Mouse (Mus musculus): ENCODE measurements around the gene Gcc2. TPM values are rescaled to one million over a fixed set of nuclear protein-coding genes. Genes with fewer than 3 reads are reported as not detected.
"Not testable (repeated sequence)": the region's sequence is repeated elsewhere in the genome, so short reads cannot be mapped to it uniquely, and the experiment has no call there.

The Gcc2 gene
- total RNA-seq, 2 experiments from 2014 or later = 65.6 to 69.0 TPM

DNA sequence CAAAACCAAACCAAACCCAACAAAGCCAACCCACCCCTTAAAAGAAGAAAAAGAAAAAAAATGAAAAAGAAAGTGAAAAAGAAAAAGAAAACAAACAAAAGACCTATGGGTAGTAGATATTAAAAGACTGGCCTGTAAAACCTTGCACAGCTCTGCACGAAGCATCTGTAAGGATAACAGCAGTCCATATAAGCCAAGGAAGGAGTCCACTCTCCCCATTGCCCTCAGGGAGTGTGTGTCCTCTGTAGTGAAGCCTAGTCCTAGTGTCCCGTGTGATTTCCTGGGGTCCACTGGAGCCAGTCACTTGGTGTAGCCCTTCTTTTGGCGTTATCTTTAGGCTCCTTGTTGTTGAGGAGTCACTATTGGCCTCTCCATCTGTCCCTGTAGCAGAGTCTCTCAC lies 25.3 kb upstream of the Gcc2 start:
- DNase-seq (ENCODE audit: extremely low spot score in 1 of 2, low spot score in 2 of 2); intact Hi-C loops (cut with DNase I): not testable (repeated sequence)

DNA sequence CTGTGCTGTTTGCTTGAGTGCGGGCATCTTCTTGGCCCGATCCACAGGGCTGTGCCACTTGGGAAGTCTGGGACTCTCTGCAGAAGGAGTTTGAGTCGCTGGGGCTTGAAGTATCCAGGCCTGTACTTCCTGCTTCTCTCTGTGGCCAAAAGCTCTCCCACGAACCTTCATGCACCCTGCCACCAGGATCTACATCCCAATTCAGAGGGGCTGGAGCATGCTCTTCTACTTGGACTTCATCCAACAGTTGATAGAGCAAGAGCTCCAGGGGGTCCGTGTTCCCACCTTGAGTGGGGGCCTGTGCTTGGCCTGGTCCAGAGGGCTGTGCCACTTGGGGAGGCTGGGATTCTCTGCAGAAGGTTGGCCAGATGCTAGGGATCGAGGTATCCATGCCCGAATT lies 24.2 kb upstream of the Gcc2 start:
- DNase-seq (ENCODE audit: extremely low spot score in 1 of 2, low spot score in 2 of 2) = peak in 1 of 2 experiments; percentile 69
- intact Hi-C loops (cut with DNase I) = not testable (repeated sequence)

DNA sequence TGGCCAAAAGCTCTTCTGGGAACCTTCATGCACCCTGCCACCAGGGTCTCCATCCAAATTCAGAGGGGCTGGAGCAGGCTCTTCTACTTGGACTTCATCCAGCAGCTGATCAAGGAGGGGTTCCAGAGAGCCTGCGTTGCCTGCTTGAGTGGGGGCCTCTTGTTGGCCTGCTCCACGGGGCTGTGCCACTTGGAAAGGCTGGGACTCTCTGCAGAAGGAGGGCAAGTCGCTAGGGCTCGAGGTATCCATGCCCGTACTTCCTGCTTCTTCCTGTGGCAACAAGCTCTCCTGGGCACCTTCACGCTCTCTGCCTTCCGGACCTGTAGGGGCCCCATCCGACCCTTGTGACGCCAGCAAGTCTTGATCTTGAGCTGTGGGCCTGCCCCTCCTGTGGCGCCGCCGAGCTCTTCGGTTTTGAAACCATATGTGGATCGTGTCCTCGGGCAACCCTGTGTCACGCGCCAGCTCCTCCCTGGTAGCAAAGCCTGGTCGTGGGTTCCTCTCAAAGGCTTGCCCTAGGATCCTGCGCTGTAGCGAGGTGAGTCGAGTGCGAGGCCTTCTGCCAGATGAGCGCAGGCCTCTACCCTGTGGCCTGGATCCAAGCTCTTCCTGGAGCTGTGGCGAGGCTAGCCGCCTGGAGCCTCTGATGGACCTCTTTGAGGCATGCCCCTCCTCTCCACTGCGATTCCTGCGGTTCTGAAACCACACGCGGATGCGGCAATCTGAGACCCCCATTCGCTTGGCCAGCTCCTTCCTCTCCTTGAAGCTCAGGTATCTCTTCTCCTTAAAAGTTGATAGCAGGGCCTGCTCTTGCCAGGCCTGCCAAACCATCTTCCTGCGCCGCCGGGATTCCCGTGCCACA lies 23.3 kb upstream of the Gcc2 start:
- intact Hi-C loops (cut with DNase I) = not testable (repeated sequence)
- DNase-seq (ENCODE audit: extremely low spot score in 1 of 2, low spot score in 2 of 2) = peak; percentile 68 to 93

DNA sequence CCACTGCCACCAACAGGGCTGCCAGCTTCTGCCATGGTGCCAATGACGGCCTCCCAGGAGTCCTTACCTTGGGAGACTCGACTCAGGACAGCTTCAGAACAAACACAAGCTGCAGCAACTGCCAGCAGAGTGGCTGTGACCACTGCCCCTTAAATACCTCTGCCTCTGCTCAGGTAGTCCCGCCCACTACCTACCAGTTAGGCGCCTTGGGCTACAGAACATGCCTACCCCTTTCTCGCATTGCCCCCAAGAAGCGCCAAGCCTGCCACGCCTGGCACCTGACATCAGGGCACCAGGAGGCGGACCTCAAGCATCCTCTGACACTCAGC lies 22.7 kb upstream of the Gcc2 start, which contains the start of gene Duxf3:
TSS of gene Duxf3 (minus strand) at position 35 of the 329 bp plus-strand sequence.
- DNase-seq (ENCODE audit: extremely low spot score in 1 of 2, low spot score in 2 of 2) = peak in 1 of 2 experiments; percentile 54
- intact Hi-C loops (cut with DNase I) = not testable (repeated sequence)

DNA sequence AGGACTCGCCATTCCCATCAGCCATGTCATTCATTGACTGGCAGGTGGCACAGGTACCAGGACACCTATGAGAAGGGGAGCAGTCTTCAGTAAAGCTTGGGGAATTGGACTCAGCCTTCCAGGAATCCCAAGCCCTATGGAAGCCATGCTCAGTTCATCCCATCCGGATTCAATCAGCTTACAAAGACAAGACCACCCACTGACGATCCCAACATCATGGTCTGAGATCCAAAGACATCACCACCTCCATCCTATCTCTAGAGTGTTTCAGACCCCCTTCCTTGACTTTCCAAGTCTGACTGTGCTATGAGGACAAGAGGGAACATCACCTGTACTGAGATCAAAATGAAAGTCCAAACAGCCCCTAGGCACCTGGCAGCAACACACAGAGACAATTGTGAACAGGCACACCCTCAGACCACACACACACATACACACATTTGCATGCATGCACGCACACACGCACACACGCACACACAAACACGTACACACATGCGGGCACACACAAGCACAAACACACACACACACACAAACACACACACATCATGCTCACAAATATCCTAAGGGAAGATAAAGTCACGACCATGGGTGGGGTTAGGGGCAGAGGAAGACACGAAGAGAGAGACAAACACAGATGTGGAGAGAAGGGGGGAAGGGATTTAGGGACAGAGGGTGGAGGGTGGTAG lies 22.1 kb upstream of the Gcc2 start:
- DNase-seq (ENCODE audit: extremely low spot score in 1 of 2, low spot score in 2 of 2); intact Hi-C loops (cut with DNase I): not testable (repeated sequence)

DNA sequence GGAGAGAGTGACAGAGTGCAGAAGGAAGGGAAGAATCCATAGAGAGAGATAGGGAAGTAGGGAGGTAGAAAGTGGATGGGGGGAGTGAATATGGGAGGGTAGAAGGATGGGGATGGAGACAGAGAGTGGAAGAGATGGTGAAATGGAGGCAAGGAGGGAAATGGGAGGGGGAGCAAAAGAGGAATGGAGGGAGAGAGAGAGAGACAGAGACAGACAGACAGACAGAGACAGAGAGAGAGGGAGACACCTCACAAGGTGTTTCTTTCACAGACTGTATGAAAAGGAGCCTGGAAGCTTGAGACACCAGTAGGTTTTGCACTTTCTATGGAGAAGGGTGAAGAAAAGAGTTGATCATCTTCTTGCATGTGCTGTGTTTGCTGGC lies 21.6 kb upstream of the Gcc2 start:
- intact Hi-C loops (cut with DNase I); DNase-seq (ENCODE audit: extremely low spot score in 1 of 2, low spot score in 2 of 2): not testable (repeated sequence)

DNA sequence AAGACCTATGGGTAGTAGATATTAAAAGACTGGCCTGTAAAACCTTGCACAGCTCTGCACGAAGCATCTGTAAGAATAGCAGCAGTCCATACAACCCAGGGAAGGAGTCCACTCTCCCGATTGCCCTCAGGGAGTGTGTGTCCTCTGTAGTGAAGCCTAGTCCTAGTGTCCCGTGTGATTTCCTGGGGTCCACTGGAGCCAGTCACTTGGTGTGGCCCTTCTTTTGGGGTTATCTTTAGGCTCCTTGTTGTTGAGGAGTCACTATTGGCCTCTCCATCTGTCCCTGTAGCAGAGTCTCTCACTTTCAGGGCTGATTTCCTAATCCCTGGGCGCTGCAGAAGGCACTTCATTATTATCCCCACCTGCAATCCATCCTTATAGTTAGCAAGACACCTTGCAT lies 20.3 kb upstream of the Gcc2 start:
- not testable (repeated sequence) for DNase-seq (ENCODE audit: extremely low spot score in 1 of 2, low spot score in 2 of 2)

DNA sequence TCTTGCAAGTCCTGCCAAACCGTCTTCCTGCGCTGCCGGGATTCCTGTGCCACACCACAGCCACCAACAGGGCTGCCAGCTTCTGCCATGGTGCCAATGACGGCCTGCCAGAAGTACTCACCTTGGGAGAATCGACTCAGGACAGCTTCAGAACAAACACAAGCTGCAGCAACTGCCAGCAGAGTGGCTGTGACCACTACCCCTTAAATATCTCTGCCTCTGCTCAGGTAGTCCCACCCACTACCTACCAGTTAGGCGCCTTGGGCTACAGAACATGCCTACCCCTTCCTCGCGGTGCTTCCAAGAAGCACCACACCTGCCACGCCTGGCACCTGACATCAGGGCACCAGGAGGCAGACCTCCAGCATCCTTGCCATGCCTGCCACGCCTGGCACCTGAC lies 18.7 kb upstream of the Gcc2 start, which contains the start of gene Gm4981:
TSS of gene Gm4981 (minus strand) at position 89 of the 400 bp plus-strand sequence.
- intact Hi-C loops (cut with DNase I) = no loop called here
- no peak for DNase-seq (ENCODE audit: extremely low spot score in 1 of 2, low spot score in 2 of 2)

More for the DNA sequence above, 20.3 kb upstream of the Gcc2 start:
- intact Hi-C loops (cut with DNase I) = not testable (repeated sequence)

DNA sequence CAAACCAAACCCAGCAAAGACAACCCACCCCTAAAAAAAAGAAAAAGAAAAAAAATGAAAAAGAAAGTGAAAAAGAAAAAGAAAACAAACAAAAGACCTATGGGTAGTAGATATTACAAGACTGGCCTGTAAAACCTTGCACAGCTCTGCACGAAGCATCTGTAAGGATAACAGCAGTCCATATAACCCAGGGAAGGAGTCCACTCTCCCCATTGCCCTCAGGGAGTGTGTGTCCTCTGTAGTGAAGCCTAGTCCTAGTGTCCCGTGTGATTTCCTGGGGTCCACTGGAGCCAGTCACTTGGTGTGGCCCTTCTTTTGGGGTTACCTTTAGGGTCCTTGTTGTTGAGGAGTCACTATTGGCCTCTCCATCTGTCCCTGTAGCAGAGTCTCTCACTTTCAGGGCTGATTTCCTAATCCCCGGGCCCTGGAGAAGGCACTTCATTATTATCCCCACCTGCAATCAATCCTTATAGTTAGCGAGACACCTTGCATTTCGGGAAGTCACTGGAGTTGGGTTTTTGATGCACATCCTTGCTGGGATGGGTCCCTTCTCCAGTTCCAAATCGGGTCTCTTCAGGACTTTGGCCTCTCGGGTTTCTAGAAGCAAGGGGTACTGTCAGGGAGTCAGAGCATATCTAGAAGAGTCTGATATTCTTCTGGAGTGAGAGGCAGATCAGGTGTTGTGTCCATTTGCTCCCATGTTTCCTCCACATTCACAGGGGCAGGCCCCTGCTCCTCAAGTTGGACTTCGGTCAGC lies 16.1 kb upstream of the Gcc2 start:
- intact Hi-C loops (cut with DNase I) = not testable (repeated sequence)
- DNase-seq (ENCODE audit: extremely low spot score in 1 of 2, low spot score in 2 of 2) = peak in 1 of 2 experiments; percentile 67

DNA sequence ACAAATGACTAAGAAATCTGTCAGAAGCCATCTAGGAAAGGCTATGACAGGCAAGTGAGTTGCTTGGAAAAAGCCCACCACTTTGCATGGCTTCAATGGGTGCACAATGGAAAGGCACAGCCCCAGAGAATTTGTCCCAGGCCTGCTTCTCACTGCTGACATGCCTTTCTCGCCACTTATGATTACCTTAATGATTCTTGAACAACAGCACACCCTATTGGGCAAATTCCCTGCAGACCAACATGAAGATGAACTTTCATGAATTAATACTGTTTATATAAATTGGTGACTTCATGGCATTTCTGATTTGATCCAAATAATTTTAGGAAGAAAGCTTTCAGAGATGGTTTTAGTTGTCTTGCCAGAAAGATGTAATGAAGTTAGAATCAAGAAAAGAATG lies 5.8 kb upstream of the Gcc2 start:
- intact Hi-C loops (cut with DNase I) = no loop called here
- DNase-seq (ENCODE audit: extremely low spot score in 1 of 2, low spot score in 2 of 2) = no peak

DNA sequence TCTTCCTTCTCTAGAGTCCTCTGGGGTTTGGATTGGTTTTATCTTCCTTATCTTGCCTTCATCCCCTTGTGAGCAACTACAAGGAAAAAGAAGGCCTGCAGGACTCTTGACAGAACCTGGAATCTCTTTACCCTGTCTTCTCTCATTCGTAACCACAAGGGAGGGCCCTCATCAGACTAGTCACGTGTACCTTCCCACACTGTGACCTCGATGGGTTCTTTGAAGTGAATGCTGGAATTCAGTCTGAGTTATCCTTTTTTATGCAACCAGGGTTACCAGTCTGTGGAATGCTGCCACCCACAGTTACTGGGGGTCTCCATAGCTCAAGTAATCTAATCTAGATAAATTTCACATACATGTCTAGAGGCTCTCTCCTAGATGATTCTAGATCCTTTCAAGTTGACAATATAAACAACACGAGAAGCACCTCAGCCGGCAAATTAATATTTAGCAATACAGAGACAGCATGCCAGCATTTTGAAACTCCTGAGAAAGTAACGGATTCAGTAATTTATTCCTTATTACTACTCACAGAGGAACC lies 592 bp upstream of the Gcc2 start:
- no peak for DNase-seq (ENCODE audit: extremely low spot score in 1 of 2, low spot score in 2 of 2)
- intact Hi-C loops (cut with DNase I) = no loop called here

DNA sequence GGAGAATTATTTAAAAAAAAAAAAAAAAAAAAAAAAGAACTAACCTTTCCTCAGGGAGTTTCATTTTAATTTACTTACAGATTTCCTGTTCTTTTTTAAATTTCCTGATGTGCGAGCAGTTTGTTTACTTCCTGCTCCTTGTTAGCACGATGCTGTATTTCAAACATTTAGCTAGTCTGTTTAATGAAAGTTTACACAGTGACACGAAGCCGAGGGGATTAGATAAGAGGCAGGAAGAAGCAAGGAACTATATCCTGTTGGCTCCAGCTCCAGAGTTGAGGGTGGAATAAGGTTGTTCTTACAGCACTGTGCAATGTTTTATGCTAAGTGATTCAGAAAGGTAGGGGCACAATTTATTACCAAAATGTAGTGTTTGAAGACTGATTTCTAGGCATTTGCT lies 657 bp downstream of the Gcc2 start:
- DNase-seq (ENCODE audit: extremely low spot score in 1 of 2, low spot score in 2 of 2) = no peak
- intact Hi-C loops (cut with DNase I) = no loop called here

DNA sequence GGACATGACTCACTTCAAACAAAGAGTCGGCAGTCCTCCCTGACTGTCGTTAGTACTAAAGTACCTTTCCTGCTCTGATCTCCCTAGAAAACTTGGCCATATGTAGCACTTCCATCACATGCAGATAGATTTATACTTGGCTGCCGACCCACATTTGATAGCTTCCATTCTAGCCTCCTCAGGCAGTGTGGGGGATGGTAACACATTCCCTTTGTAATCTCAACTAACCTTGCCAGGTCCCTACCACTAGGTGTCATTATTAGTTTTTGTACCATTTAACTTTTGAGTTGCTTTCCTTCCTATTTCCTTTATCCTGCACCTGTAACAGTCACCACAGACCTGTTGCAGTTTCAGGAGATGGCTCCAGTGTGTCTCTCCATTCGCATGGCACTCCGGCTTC lies 3.2 kb downstream of the Gcc2 start:
- intact Hi-C loops (cut with DNase I) = no loop called here
- no peak for DNase-seq (ENCODE audit: extremely low spot score in 1 of 2, low spot score in 2 of 2)

DNA sequence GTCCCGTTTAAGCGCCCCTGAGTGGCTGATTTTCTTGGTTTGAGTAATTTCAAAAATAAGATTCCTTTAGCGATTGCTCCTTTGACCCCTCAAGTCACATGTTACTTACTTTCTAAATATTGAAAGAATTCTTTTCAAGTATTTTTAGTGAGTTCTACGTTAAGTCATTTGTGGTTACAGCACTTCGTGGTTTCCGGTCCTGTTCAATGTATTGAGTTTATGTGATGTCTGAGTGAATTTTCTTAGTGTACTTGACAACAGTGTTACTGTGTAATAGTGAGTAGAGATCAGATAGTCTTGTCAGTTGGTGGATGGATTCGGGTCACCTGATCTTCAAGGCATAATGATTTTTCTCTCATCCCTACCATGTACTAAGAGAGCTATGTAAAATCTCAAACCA lies 26.9 kb downstream of the Gcc2 start:
- intact Hi-C loops (cut with DNase I) = no loop called here
- DNase-seq (ENCODE audit: extremely low spot score in 1 of 2, low spot score in 2 of 2) = no peak

DNA sequence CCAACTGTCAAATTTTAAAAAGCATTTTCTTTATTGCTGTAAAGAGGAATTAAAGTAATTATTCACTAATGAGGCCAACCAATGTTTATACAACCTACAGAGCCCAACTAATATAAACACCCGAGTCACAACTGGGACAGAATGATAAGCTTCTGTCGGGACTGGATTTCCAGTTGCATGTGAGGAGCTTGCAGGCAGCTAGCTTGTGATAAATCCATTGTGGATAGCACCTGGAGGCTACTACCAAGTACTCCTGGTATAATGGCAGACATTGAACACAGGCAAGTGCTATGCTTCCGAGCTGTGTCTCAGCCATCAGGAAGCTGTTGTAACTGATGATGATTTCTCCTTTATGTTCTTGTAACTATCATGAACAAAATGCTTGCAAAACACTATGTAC lies 35.4 kb downstream of the Gcc2 start:
- intact Hi-C loops (cut with DNase I) = loop anchor here (10.0 kb wide), 1 partner anchor 776 kb away; no protein-coding TSS in a partner anchor
- DNase-seq (ENCODE audit: extremely low spot score in 1 of 2, low spot score in 2 of 2) = no peak

DNA sequence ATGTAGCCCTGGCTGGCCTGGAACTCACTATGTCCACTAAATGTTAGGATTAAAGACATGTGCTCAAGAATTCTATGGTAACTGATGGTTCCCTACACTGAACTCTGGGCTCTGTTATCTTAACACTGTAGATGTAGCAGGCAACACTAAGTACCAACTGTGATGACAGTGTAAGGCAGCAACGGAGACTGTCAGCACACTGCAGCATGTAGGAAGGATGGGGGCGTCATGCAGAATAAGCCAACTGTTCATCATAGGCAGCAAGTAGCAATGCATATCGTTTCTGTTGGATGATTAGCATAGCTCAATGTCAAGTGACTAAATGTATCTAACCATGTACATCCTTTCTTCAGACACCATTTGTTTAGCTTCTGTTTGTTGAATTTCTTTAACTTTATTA lies 38.9 kb downstream of the Gcc2 start:
- intact Hi-C loops (cut with DNase I) = loop anchor here (10.0 kb wide), 1 partner anchor 779 kb away; no protein-coding TSS in a partner anchor

DNA sequence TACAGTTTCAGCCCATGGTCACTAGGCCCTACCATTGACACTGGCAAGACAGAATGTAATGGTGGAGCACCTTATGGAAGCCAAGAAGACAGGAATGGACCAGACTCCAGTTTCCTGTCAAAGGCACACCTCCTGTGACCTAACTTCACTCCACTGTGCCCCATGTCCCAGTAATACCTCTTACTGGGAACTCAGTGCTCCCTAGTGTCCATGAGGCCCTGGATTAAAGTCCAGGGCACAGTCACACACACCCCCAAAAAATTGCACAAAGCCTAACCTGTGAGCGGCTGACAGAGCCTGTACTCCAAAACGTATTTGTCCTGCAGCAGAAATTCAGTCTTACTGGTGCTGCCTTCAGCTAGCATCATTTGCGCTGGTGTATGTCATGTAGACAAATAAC lies 40.3 kb downstream of the Gcc2 start:
- DNase-seq (ENCODE audit: extremely low spot score in 1 of 2, low spot score in 2 of 2) = no peak
- intact Hi-C loops (cut with DNase I) = loop anchor here (10.0 kb wide), 1 partner anchor 781 kb away; no protein-coding TSS in a partner anchor

More for the DNA sequence above, 38.9 kb downstream of the Gcc2 start:
- DNase-seq (ENCODE audit: extremely low spot score in 1 of 2, low spot score in 2 of 2) = peak in 1 of 2 experiments; percentile 5

DNA sequence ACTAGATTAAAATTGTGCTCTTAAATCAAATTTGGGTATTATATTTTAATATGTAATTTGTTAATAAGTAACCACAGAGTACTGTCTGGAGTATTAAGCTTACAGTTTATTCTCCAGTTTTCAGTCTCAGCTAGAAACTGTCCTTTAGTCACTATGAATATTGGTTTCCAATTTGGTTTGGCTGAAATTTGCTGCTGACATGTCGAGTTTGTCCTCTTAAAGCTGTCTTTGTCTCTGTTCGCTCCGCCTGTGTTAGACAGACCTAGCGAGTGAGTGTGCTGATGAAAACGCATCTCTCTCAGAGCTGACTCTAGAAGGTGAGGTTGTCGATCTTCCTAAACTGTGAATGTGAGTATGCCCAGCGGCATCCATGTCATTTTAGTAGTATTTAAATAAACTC lies 49.7 kb downstream of the Gcc2 start:
- no peak for DNase-seq (ENCODE audit: extremely low spot score in 1 of 2, low spot score in 2 of 2)
- intact Hi-C loops (cut with DNase I) = no loop called here

DNA sequence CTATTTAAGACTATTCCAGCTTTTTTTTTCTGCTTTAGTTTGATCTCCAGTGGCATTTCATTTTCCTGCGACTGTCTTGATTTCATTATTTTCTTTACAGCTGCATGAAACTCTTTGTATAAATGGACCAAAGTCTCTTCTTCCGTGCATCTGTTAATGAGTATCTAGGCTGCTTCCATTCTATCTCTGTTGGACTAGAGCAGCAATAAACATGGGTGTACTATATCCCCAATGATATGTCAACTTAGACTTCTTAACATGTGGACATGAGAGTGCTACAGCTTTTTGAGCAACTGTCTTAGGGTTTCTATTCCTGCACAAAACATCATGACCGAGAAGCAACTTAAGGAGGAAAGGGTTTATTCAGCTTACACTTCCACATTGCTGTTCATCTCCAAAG lies 51.6 kb downstream of the Gcc2 start:
- intact Hi-C loops (cut with DNase I) = no loop called here

More for the DNA sequence above, 51.6 kb downstream of the Gcc2 start:
- no peak for DNase-seq (ENCODE audit: extremely low spot score in 1 of 2, low spot score in 2 of 2)
